Mouse (Mus musculus) liver, postnatal 0 days (tissue): ENCODE results near the gene Zfp951.

ENCODE experiments used
- CTCF ChIP-seq: sonication (generic); IDR thresholded peaks from 2 replicates; pipeline ENCODE4 v1.5.1; 2016; ENCODE audit warnings: antibody characterized with exemption, low read depth
- EP300 ChIP-seq: IDR thresholded peaks from 2 replicates; pipeline ENCODE4 v1.6.1; 2016; ENCODE audit warnings: antibody characterized with exemption, low read depth, mild to moderate bottlenecking

DNA sequence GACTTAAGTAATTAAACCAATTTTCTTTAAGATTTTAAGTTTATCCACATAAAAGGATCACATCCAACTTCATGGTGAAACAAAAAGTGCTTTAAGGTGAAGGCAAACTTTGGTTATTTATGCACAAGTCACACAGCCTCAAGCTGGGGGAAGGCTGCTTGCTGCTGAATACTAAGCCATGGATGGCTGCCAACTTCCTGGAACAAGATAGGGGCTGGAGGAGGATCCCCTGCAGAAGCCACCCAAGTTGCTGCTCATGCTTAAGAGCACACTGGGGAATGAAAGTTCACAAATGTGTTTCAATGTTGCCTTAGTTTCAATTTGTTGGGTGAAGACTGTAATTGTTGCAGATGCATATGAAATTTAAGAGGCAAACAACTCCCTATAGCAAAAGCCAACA, 26.5 kb downstream of the Zfp951 start:
- TF ChIP-seq CTCF: no peak
- no peak for TF ChIP-seq EP300
